Mouse (Mus musculus) urinary bladder, adult 18-20 months (tissue): ENCODE results near the gene Ankrd49.

Experiments
- DNase-seq, 2 experiments: peaks; one replicate each; pipeline ENCODE4 v3.0.0; 2022; ENCODE audit warnings: low spot score in 2 of 2, mixed read lengths in 2 of 2

The Ankrd49 gene

DNA sequence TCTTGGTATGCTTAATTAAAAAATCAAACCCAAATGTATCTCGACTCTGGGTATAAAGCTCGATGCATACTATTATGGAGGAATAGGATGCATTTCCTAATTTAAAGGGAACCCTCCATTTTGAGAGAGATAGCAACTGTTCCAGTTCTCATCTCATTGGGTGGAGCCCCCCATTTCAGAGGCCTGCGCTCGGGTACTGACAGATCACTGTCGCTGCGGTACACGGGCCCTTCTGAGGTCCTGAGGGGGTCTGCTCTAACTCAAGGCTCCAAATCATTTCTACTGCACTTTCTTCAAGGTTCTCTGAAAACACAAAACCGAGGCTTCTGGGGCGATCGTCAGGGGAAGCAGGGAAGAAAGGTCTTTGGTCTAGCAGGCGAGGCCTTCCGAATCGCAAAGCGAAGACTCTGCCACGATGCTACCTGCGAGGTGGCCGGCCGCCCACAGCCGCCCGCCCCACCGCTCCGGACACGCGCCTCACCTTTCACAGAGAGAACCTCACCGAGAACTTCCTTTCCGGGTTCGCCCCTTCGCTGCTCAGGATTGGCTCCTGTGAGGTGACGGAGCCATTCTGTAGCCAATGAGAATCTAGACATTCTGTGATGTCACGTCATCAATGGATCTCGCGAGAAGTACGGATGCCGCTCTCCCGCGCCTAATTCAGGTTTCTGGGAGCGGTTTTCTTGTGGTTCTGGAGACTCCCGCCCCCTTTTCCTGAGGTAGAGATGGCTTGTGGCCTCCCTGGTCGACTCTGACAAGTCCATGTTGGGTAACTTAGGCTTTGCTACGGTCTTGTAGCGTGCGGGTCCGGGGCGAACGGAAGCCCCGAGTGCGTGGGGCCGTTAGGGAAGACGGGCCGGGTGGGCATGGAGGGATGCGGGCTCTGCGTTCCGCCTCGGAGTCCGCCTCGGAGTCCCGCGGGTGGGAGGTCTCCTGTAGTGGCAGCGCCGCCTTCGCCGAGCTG lies at the start of gene Ankrd49, which contains the start of gene Mre11a:
Ankrd49 (minus strand) TSS at position 818 of the 964 bp plus-strand sequence.
Mre11a (plus strand) TSS at position 616 of the 964 bp plus-strand sequence.
- DNase-seq = peak; percentile 85 to 91

DNA sequence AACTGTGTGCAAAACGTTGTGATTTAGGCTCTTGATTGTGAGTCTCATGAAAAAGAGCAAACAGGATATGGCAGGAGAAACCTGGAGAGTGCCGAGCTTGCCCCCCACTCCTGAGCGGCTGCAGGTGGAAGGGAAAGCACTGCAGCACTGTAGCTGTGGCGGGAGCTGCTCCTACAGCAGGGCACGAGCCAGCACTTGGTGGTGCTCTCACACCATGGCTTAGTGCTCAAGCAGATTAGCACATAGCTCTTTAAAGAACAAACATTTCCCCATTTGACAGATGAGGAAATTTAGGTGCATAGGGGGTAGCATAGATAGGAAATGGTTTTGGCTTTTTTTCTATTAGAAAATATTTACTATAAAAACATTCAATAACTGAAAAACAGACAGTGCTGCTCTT lies 47.4 kb upstream of the Ankrd49 start:
- DNase-seq = no peak

DNA sequence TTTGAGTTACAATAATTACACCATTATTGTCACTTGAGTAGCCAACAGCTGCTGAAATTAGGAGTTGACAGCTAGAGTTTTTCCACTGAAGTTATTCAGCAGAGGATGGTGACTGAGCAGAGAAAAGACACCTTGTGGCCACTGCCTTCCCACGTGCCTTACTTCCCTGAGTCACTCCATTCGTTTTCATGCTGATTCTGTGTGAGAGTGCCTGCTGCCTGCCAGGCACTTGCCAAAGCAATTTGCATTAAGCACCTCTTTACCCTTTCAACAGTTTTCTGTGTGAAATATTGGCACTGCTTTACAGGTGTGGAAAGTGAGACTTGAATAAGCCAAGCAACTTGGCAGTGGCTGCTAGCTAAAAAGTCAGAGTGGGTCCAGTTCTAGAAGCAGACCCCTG lies 43.2 kb upstream of the Ankrd49 start:
- DNase-seq = no peak

DNA sequence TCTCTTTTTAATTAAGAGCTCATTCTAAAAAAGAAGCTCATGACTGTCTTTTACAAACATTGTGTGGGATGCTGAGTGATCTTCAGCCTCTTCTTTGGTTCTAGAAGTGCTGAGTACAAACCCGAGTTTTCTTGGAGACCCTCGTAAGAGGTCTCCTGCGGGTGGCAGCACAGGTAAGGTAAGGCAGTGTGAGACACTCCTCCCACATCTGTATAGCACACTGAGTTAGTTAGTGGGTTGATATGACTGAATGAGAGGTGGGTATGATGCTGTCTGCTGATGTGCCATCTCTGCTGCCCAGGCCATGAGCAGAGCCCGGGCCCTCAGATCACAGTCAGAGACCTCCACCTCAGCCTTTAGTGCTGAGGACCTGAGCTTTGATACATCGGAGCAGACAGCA lies 40.2 kb upstream of the Ankrd49 start:
- DNase-seq = no peak

DNA sequence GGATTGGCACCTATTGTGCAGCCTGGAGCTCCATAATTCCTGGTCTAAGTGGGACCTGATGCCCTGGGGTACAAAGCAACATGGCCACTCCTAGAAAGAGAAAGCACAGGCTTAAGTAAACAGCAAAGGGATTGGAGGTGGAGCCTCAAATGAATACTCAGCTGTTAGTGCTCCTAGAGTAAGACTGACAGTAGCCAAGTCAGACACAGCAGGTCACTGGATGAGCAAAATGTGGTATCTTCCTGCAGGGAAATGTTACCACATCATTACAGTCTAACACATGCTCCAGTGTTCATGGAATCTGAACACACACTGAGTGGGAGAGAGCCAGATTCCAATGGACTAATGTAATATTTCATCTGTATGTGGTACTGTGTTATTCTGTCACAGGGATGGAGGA lies 36.7 kb upstream of the Ankrd49 start:
- DNase-seq = no peak

DNA sequence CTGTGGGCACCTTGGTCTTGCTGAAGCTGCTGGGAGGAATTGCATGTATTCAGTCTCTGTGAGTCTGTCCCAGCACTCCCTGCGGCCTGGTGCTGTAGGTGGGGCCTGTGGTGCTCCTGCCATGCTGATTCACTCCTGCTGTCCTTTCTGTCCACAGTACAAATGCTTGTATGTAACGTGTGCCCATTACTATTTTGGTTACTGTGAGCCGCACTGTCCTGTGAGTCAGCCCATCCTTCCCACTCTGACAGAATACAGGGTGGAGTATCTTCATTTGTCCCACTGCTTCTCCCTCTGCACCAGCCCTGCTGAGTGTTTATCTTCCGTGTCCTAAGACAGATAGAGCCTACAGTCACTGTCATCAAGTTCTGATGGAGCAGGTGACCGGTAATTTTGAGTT lies 25.5 kb upstream of the Ankrd49 start:
- no peak for DNase-seq

DNA sequence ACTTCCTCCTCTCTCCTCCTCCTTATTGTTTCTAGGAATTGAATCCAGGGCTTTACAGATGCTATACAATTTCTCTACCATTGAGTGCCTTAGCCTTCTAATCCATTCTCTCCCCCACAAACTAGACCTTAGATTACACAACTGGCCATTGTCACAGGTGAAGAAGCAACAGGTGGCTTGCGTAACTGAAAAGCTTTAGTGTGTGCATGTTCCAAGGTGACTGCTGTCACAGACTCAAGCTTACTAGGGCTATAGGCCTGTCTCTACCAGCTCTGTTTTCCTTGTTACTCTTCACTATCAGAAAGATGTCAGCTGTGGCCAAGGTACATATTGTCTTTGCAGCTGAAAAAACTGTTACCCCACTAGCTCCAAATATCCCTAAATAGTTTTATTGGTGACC lies 22.1 kb upstream of the Ankrd49 start:
- DNase-seq = no peak

DNA sequence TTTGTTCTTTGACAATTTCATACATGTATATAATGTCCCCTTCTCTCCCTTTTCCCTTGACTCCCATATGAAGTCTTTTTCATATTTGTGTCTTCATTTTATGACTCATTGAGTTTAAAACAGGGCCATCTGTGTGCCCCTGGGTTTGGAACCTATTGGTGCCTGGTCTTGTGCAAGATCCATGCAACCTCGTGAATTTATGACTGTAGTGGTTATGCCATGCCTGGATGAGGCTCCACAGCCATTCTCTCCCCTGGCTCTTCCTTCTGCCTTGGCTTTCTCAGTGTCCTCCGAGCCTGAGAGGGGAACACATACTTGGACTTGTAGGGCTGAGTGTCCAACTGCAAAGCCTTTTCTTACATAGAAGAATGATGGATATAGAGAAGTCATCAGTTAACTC lies 21.1 kb upstream of the Ankrd49 start:
- no peak for DNase-seq

DNA sequence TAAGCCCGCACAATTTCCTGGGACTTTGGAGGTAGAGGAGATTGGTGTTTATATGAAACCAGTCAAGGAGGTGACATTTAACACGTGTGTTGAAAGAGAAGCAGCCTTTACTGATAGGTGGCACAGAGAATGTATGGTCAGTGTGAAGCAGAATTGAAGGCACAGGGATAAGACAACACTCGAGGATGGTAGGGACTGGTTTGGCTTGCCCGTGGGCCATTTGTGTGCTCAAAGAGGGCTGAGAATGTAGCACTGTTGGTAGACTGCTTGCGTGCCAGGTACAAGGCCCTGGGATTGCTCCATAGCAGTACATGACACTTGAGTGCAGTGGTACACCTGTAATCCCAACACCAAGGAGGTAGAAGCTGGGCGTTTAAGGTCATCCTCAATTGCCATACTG lies 2.7 kb upstream of the Ankrd49 start:
- DNase-seq = no peak

DNA sequence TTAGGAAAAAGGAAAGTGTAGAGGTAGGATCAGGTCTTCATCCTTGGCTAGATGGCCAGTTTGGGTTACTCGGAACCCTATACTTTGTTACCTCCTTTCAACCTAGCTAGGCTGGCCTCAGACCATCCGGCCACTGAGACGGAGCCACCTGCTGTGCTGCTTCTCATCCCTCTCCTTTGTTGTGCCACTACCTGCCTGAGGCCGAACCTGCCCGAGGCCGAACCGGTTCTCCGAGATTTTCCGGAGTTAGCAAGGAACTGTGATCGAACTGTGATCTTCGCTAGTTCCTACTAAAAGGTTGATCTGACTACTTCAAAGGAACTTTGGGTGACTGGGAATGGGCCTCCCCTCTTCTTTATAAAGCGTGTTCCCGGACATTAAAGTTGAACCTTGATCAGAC lies 6.3 kb downstream of the Ankrd49 start:
- DNase-seq = peak; percentile 20 to 47

DNA sequence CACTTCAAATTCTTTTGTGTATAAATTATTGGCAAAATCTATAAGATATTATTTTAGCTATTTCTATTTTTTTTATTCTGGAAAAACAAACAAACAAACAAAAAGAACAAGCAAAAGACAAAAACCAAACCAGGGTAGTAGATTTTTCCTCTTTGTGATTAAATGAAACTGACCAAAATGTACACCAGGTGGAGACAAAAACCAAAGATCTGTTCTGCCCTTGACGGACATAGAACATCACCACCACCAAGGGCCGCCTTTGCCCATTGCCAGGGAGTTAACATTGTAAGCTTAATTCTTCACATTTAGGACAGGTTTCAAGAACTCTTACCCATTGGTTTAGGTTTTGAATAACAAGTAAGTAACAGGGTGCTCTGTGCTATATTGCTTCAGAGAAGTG lies 10.8 kb downstream of the Ankrd49 start:
- no peak for DNase-seq

DNA sequence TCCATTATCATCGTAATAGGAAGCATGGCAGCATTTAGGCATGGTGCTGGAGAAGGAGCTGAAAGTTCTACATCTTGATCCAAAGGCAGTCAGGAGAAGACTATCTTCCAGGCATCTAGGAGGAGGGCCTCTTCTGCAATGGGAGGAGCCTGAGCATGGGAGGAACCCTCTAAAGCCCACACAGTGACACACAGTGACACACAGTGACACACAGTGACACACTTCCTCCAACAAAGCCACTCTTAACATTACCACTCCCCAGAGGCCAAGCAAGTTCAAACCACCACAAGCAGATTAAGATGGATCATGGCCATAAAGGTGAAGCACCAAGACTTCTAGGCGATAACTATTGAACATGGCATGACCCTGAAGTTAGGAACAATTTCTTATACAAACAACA lies 12.6 kb downstream of the Ankrd49 start:
- DNase-seq = no peak

DNA sequence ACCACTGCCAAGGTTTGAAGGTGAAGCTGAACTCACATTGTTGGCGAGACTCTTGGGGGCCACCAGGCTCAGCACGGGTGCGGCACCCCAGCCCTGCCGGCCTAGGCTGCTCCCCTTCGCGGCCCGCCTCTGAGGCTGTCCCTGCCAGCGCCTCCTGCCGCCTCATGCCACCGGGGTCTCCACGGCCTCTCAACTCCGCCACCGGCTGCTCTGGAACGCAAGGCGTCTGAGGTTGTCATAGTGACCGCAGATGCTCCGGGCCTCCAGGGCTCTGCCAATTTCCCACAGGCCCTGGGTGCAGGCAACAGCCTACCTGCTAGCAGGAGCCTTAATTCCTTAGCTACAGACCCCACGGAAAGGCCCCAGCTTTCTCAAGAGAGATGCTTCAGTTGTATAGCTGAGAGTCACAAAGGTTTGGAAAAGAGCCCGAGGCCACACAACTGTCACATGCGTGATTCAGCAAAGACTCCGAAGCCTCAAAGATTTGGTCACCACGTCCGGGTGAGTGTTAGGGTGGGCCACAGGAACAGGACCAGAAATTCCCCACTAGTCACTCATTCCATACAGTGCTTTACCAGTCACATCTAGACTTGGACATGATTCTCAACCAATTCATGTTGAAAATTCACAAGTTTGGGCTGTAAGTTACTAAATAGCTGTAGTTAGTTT lies 13.7 kb downstream of the Ankrd49 start, which contains the start of gene 1700012B09Rik:
1700012B09Rik (minus strand) TSS at position 228 of the 669 bp plus-strand sequence.
- DNase-seq = no peak

DNA sequence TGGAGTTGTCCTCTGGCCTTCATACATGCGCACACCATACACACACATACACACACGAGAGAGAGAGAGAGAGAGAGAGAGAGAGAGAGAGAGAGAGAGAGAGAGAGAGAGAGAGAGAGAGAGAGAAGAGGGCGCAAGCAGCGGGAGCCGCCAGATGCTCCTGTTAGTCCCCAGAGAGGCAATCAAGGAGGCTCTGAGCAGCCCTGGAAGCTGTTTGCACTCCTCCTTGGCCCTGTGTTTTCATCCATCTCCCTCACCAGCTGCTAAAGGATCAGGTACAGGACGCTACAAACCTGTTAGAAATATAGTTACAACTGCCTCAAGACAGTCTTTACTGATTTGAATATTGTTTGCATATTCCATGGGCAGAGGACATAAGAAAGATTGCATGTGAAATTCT lies 14.8 kb downstream of the Ankrd49 start:
- DNase-seq = no peak

DNA sequence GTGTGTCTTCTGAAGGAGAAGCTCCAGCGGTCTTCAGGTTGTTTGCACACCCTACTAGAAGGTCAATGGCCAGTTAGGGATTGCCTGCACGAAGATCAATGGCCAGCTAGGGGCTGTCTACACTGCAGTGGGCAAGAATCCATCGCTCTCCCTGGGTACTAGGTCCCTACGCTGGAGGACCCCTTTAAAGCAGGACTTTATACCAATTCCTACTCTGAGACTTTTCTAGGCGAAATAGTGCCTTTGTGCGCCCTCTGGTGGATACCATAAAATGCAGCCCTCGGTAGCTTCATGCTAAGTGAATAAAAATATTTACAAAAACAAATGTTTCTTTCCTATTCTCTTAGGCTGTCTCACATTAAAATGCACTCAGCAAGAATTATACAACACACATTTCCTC lies 19.9 kb downstream of the Ankrd49 start:
- DNase-seq = no peak

DNA sequence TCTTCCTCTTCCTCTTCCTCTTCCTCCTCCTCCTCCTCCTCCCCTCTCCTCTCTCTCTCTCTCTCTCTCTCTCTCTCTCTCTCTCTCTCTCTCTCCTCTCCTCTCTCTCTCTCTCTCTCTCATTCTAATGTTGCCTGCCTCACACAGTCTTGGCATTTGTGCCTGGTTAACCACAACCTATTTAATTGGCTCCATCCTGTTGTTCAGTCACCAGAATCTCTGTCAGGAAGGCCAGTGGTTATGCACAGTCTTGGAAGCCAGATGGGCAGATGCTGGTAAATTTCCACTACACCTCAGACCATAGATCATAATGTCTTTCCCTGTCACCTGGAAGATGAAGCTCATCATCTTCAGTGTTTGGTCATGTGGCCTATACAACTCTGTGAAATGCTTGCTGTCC lies 25.4 kb downstream of the Ankrd49 start:
- DNase-seq = no peak

DNA sequence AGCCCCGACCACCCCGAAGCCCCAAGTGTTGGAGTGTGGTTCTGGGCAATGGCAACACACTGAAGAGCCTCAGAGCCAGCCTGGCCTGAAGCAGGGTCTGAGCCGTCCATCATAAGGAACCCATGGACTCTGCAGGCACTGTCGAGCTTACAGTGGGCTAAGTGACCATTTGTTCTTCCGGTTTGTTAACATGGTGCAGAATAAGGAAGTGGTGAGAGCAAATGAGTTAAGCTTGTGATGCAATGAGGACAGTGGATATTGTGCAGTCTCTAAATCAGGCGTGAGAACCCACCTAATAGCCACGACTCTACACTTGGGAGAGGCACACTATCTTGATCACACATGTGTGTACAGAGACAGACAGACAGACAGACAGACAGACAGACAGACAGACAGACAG lies 26.1 kb downstream of the Ankrd49 start:
- DNase-seq = no peak

DNA sequence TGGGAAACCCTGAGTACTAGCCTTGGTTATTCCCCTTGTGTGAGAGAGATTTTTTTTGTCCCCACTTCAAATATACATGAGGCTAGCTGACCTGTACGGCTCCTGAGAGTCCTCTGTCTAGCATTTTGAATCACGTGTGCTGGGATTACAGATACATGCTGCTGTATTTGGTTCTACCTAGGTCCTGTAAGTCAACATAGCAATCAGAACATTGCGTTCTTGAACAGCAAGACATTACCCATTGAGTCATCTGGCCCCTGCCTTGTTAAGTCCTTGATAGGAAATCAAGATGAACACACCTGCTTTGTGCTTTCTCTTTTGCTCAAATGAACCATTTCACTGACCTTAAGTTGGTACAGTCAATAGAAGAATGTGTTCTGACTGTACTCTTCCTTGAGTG lies 30.2 kb downstream of the Ankrd49 start:
- no peak for DNase-seq

DNA sequence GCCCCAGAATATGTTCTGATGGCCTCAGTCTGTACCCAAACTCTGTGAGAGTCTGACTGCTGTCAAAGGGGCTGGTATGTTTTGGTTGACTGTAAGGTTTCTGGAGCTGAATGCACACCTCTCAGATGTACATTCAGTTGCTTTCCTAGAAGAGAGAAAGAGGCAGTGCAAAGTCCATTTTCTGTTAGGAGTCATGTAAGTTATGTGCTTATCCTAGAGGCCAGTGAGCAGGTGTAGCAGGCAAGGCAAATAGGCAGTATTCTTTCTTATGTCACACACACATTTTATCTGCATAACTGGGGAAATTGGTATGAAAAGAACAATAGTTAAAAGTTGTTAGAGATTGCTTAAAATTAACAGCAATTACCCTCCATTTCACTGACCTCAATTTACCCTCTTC lies 30.7 kb downstream of the Ankrd49 start:
- DNase-seq = no peak

DNA sequence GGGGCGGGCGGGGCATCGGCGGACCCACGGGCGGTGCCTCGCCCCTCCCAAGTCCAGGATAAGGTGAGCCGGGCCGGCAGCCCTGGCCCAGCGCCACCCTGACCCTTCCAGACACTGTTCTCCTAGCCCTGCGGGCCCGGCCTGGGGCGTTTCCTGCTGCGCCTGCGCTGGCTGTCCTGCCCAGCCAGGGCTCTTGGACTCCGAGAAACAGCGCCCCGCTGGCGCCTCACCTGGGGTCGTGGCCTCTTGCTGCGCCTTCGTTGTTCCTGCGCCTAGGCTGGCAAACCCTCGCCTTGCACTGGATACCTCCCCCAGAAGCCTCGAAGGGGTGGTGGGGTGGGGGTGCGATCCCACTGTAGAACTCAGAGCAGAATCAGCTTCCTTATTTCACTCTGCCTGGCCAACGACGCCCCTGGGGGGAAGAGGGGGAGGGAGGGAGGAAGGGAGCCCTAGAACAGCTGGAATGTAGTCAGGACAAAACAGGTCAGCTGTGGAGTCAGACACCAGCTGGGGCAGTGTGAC lies 32.6 kb downstream of the Ankrd49 start, which contains the start of gene Fut4:
Fut4 (minus strand) TSS at position 393 of the 522 bp plus-strand sequence.
- peak; percentile 66 to 71 for DNase-seq

DNA sequence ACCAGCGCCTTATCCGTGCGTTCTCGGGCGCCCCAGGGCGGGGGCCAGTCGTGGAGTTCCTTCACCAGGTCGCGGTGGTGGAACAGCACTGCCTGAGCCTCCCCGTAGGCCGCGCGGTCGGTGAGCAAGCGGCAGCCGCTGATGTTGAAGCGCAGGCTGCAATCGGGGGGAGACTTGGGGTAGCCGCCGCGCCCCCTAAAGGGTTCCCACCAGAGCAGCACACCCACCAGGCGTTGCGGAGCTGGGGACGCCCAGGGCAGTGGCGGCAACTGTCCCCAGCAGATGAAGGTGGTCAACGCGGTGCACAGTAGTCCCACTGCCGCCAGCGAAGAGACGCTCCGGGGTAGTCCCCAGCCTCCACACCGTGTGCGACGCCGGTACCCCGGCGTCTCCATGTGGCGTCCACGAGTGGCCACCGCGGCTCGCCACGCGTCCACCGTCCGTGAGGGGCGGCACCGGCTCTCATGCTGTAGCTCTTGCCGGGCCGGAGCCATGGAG lies 33.1 kb downstream of the Ankrd49 start:
- peak in 1 of 2 experiments; percentile 43 for DNase-seq

DNA sequence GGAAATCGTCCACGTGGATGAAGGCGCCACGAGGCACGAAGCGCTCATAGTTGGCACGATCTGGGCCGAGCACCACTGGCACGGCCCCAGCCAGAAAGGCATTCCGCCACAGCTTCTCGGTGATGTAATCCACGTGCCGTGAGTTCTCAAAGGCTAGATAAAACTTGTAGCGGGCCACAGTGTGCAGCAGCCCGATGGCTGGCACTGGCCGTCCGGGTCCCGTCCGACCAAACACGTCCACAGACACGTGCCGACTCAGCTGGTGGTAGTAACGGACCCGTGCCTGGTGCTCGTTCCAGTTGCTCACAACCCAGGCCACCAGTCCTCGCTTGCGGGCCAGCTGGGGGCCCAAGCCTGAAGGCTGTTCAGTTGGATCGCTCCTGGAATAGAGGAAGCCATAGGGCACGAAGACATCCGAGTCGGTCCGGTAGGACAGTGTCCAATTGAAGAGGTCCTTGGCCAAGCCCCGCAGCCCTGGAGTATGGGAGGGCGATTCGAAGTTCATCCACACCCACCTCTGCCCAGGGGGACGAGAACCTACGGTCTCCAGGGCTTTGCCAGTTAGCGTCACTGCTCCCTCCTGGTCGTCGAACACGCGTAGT lies 33.7 kb downstream of the Ankrd49 start:
- DNase-seq = peak in 1 of 2 experiments; percentile 30
